Mouse (Mus musculus): ENCODE measurements at regions not wholly inside any gene's neighbourhood (a gene's known extent, or its start where the extent isn't known, plus 50 kb on each side); places are given as distances from the start of the nearest gene placed in this dataset. TPM values are rescaled to one million over a fixed set of nuclear protein-coding genes. Genes with fewer than 3 reads are reported as not detected.

Small RNA genes in the stretch of these regions (microRNA-seq; reads per million reads assigned to microRNA genes)
- gene Gm44301, result not detected
